Mouse (Mus musculus): Measurements from ENCODE around the gene H2-Eb2.

DNA sequence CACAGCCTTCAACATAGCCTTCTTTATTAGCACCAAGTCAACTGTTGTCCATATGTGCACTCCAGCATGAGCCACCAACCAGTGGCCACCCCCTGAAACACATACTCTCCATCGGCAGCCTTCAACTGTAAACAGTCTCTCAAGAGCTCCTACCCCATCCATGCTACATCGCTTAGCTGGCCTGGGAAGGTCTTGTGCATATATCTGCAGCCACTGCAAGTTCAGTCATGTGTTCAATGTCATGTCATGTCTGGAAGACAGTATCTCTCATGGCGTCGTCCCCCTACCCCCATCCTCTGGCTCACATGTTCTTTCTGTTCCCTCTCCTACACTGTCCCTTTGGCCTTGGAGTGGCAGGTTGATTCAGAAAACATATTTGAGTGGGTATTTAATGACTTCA, 19.4 kb downstream of the H2-Eb2 start:
- TF ChIP-seq CTCF (IDR thresholded peaks at IDR 0.05; ENCODE audit: low read depth) = no peak
- no peak for TF ChIP-seq EP300 (optimal IDR thresholded peaks at IDR 0.05)

All from stomach, postnatal 0 days (tissue).